8 mouse cellular contexts compared by ENCODE assay signal in genomic region chr4:44028303-44029135, GRCm38 (mm10). TPM values are rescaled to one million over a fixed set of nuclear protein-coding genes. Genes with fewer than 3 reads are reported as not detected.
DNase-seq lines count a peak whose midpoint lies in the region; ATAC-seq and TF ChIP-seq lines count a peak whose summit lies in the region.

No protein-coding gene starts in this region.

- DNase-seq in heart, adult 18-20 months: peak; percentile 34 to 54
- no peak for DNase-seq in heart, adult 11 months
- peak; percentile 42 for DNase-seq in embryo, embryonic 9.5 days (ENCODE audit: extremely low spot score)
- DNase-seq in midbrain, postnatal 0 days (ENCODE audit: low spot score): peak; percentile 34
- DNase-seq in ovary, postnatal 36 days (ENCODE audit: low spot score): no peak
- no peak for DNase-seq in cerebellum, postnatal 4 days (ENCODE audit: low spot score in 2 of 2)

- H3K9ac ChIP-seq in intestine, embryonic 16.5 days (ENCODE audit: low read depth, low read length): no peak overlapping the region
- H3K9ac ChIP-seq in midbrain, postnatal 0 days (replicated peaks; ENCODE audit: low read length, poor library complexity, severe bottlenecking): 0 out of 2 replicates have a peak overlapping the region, but pooled peaks have one; percentile 8

- H3K9me3 ChIP-seq in intestine, embryonic 16.5 days (ENCODE audit: control insufficient read depth, low read length): no peaks in the 10 kb centered on the region
- H3K9me3 ChIP-seq in midbrain, postnatal 0 days (ENCODE audit: low read length): no peaks in the 10 kb centered on the region

- 32% methylated on average over 16 of the region's 16 CpGs for WGBS in intestine, embryonic 16.5 days
- WGBS in midbrain, postnatal 0 days: 21% methylated on average over 16 of the region's 16 CpGs

- H3K27me3 ChIP-seq in intestine, embryonic 16.5 days (replicated peaks; ENCODE audit: control insufficient read depth, insufficient read depth, low read length): no peaks in the 10 kb centered on the region
- H3K27me3 ChIP-seq in midbrain, postnatal 0 days (ENCODE audit: insufficient read depth, low read length): no peaks in the 10 kb centered on the region

- no peaks in the 10 kb centered on the region for H3K4me1 ChIP-seq in intestine, embryonic 16.5 days (ENCODE audit: control insufficient read depth, insufficient read depth, low read length)
- H3K4me1 ChIP-seq in midbrain, postnatal 0 days (ENCODE audit: insufficient read depth, low read length): no peaks in the 10 kb centered on the region

- H3K27ac ChIP-seq in intestine, embryonic 16.5 days (ENCODE audit: low read length): peak overlapping the region; percentile 30; the same call in 1 of the 2 replicates
- H3K27ac ChIP-seq in midbrain, postnatal 0 days (ENCODE audit: low read depth, low read length): no peak overlapping the region

- no peak overlapping the region for H3K4me2 ChIP-seq in intestine, embryonic 16.5 days (ENCODE audit: low read depth, low read length)
- H3K4me2 ChIP-seq in midbrain, postnatal 0 days (ENCODE audit: low read depth, low read length, poor library complexity, severe bottlenecking): no peak overlapping the region

- ATAC-seq in intestine, embryonic 16.5 days: peak; percentile 59
- ATAC-seq in midbrain, postnatal 0 days (ENCODE audit: low FRiP score): no peak
- no peak for ATAC-seq in inflammation-experienced regulatory T-cells, adult 6 months

- peaks cover 26% of the 10 kb centered on the region for H3K36me3 ChIP-seq in intestine, embryonic 16.5 days (ENCODE audit: control insufficient read depth, insufficient read depth, low read length)
- H3K36me3 ChIP-seq in midbrain, postnatal 0 days (ENCODE audit: insufficient read depth, low read length): peaks cover 82% of the 10 kb centered on the region

- TF ChIP-seq CTCF in midbrain, postnatal 0 days (IDR thresholded peaks at IDR 0.05): no peak

- no peak overlapping the region for H3K4me3 ChIP-seq in intestine, embryonic 16.5 days (ENCODE audit: low read length)
- no peak overlapping the region for H3K4me3 ChIP-seq in midbrain, postnatal 0 days (ENCODE audit: low read depth, low read length)

RNA-seq across cellular contexts. Expression of gene Clta, which starts 24.3 kb away (rescaled TPM):
- total RNA-seq in heart, adult 18-20 months (2021): 10 to 100 TPM; 79.0 to 83.2 TPM
- polyA plus RNA-seq in intestine, embryonic 16.5 days (2015; fragmentation: Nextera tagmentation; extraction: Ambion mirVana): 241 and 256 TPM in 2 replicates
- total RNA-seq in midbrain, postnatal 0 days (2014; rRNA removed): 539 and 562 TPM in 2 replicates
- 380 and 390 TPM in 2 replicates for polyA plus RNA-seq in midbrain, postnatal 0 days (2015; fragmentation: Nextera tagmentation; extraction: Ambion mirVana)
- polyA plus RNA-seq in inflammation-experienced regulatory T-cells, adult 6 months (2017; shearing (Covaris generic)): 100 to 1,000 TPM in 1 of 3 experiments, 10 to 100 TPM in 2; 89.3 to 100 (median 91.5) TPM

RNA-seq across cellular contexts. Expression of gene Ccin, which starts 45.2 kb away (rescaled TPM):
- total RNA-seq in heart, adult 18-20 months (2021): not detected
- not detected in 2 replicates for polyA plus RNA-seq in intestine, embryonic 16.5 days (2015; fragmentation: Nextera tagmentation; extraction: Ambion mirVana)
- 0.33 and 0.49 TPM in 2 replicates for total RNA-seq in midbrain, postnatal 0 days (2014; rRNA removed)
- not detected in 2 replicates for polyA plus RNA-seq in midbrain, postnatal 0 days (2015; fragmentation: Nextera tagmentation; extraction: Ambion mirVana)
- not detected for polyA plus RNA-seq in inflammation-experienced regulatory T-cells, adult 6 months (2017; shearing (Covaris generic))

RNA-seq across cellular contexts. Expression of gene Gne, which starts 55.5 kb away (rescaled TPM):
- total RNA-seq in heart, adult 18-20 months (2021): 10 to 100 TPM; 29.2 to 32.6 TPM
- 50.4 and 57.2 TPM in 2 replicates for polyA plus RNA-seq in intestine, embryonic 16.5 days (2015; fragmentation: Nextera tagmentation; extraction: Ambion mirVana)
- total RNA-seq in midbrain, postnatal 0 days (2014; rRNA removed): 37.6 and 42.4 TPM in 2 replicates
- polyA plus RNA-seq in midbrain, postnatal 0 days (2015; fragmentation: Nextera tagmentation; extraction: Ambion mirVana): 26.8 and 27.7 TPM in 2 replicates
- polyA plus RNA-seq in inflammation-experienced regulatory T-cells, adult 6 months (2017; shearing (Covaris generic)): 10 to 100 TPM; 13.2 to 20.6 (median 19.4) TPM

Comparison
In these comparisons a context has a peak if more than half of its experiments do, and no peak if none do; other contexts are left out.
1. DNase-seq: peak in heart, adult 18-20 months (2 of 2), embryo, embryonic 9.5 days (single experiment) and midbrain, postnatal 0 days (single experiment); none in heart, adult 11 months (single experiment), ovary, postnatal 36 days (single experiment) and cerebellum, postnatal 4 days (0 of 2).